Mouse (Mus musculus) layer of hippocampus, postnatal 25 days (tissue): ENCODE data around the gene Syne2. TPM values are rescaled to one million over a fixed set of nuclear protein-coding genes. Genes with fewer than 3 reads are reported as not detected.

Experiments
- DNase-seq, 2 experiments: peaks; one replicate each; pipeline ENCODE4 v3.0.0; 2022; ENCODE audit warnings: mixed read lengths in 2 of 2, low spot score in 1 of 2; ENCODE audit errors: extremely low spot score in 1 of 2
- total RNA-seq, 2 experiments: library from RNA; stranded (reverse); gene quantifications; 2 replicates each; pipeline ENCODE4 v1.2.3; 2021

Syne2 gene
- total RNA-seq, 2 experiments from 2014 or later, result 23.0 to 25.5 TPM

GRCm38 (mm10) chr12:75918415-75918814 lies 100.5 kb downstream of the Syne2 start:
- DNase-seq, result no peak

GRCm38 (mm10) chr12:75918914-75919313 lies 101.0 kb downstream of the Syne2 start:
- DNase-seq, result peak; percentile 19 to 55

- no peak for DNase-seq
These were observed 105.0 kb downstream of the Syne2 start for GRCm38 (mm10) chr12:75922900-75923299.

GRCm38 (mm10) chr12:75924852-75925251 lies 106.9 kb downstream of the Syne2 start:
- DNase-seq, result no peak

- DNase-seq, result no peak
These were observed 109.7 kb downstream of the Syne2 start for GRCm38 (mm10) chr12:75927596-75927995.

- no peak for DNase-seq
These were observed 115.6 kb downstream of the Syne2 start for GRCm38 (mm10) chr12:75933561-75933960.

GRCm38 (mm10) chr12:75951328-75951727 lies 133.4 kb downstream of the Syne2 start:
- peak; percentile 10 to 51 for DNase-seq

- no peak for DNase-seq
These were observed 134.1 kb downstream of the Syne2 start for GRCm38 (mm10) chr12:75952011-75952410.

- DNase-seq, result no peak
These were observed 148.7 kb downstream of the Syne2 start for GRCm38 (mm10) chr12:75966441-75967195.

GRCm38 (mm10) chr12:75979079-75979478 lies 161.1 kb downstream of the Syne2 start:
- no peak for DNase-seq

- no peak for DNase-seq
These were observed 165.4 kb downstream of the Syne2 start for GRCm38 (mm10) chr12:75983336-75983735.

- DNase-seq, result no peak
These were observed 174.4 kb downstream of the Syne2 start for GRCm38 (mm10) chr12:75992226-75992858.

GRCm38 (mm10) chr12:75992946-75993345 lies 175.0 kb downstream of the Syne2 start:
- no peak for DNase-seq

GRCm38 (mm10) chr12:75995086-75995485 lies 177.2 kb downstream of the Syne2 start:
- DNase-seq, result no peak

- DNase-seq, result no peak
These were observed 179.6 kb downstream of the Syne2 start for GRCm38 (mm10) chr12:75997547-75997946.

GRCm38 (mm10) chr12:75998416-75998815 lies 180.5 kb downstream of the Syne2 start:
- DNase-seq, result no peak

GRCm38 (mm10) chr12:76004697-76005249 lies 186.8 kb downstream of the Syne2 start:
- DNase-seq, result no peak

- no peak for DNase-seq
These were observed 191.1 kb downstream of the Syne2 start for GRCm38 (mm10) chr12:76008991-76009390.

- no peak for DNase-seq
These were observed 194.9 kb downstream of the Syne2 start for GRCm38 (mm10) chr12:76012789-76013188.

- no peak for DNase-seq
These were observed 195.5 kb downstream of the Syne2 start for GRCm38 (mm10) chr12:76013480-76013879.

GRCm38 (mm10) chr12:76015026-76015425 lies 197.1 kb downstream of the Syne2 start:
- no peak for DNase-seq

GRCm38 (mm10) chr12:76015489-76015888 lies 197.6 kb downstream of the Syne2 start:
- peak in 1 of 2 experiments; percentile 9 for DNase-seq
